16 mouse cellular contexts compared by ENCODE assay signal in genomic region chr6:145322246-145322645, GRCm38 (mm10).
"Had no signal": no experiment of that assay in that cellular context is flagged by ENCODE, and none has a peak within 500 bp of the region (broad histone marks: within the 10 kb centered on the region; RNA-seq: fewer than 3 reads in every experiment).

No protein-coding gene starts in this region.

- ATAC-seq: midbrain, embryonic 16.5 days had no signal

- DNase-seq: lung, adult 18-20 months; lung, embryonic 14.5 days; lung, postnatal 10 days; lung, postnatal 4 days; midbrain, embryonic 14.5 days; right cerebral cortex, postnatal 14 days; thymus, adult 2 months; thymus, postnatal 25 days; thymus, postnatal 4 days had no signal

- H3K4me3 ChIP-seq: midbrain, embryonic 10.5 days; midbrain, embryonic 12.5 days; myocyte; neural tube, embryonic 13.5 days; neural tube, embryonic 15.5 days; stomach, embryonic 15.5 days had no signal

- H3K4me1 ChIP-seq: midbrain, embryonic 10.5 days; midbrain, embryonic 12.5 days; neural tube, embryonic 15.5 days; stomach, embryonic 15.5 days had no signal

- H3K27ac ChIP-seq: midbrain, embryonic 10.5 days; midbrain, embryonic 12.5 days; neural tube, embryonic 13.5 days; neural tube, embryonic 15.5 days; stomach, embryonic 15.5 days had no signal
